Mouse (Mus musculus) thymus, postnatal 25 days (tissue): ENCODE measurements around the gene Dot1l.

Source experiments
- DNase-seq: peaks from one replicate; pipeline ENCODE4 v3.0.0; 2022

Dot1l gene

GRCm38 (mm10) chr10:80838346-80838912 is 83.4 kb downstream of the Dot1l start:
- DNase-seq: no peak

GRCm38 (mm10) chr10:80839848-80840247 is 84.8 kb downstream of the Dot1l start:
- DNase-seq: no peak

GRCm38 (mm10) chr10:80841685-80842084 is 86.7 kb downstream of the Dot1l start:
- DNase-seq: no peak

- DNase-seq: no peak
Observed at GRCm38 (mm10) chr10:80842334-80842733, 87.3 kb downstream of the Dot1l start.

- DNase-seq: no peak
Observed at GRCm38 (mm10) chr10:80843087-80843930, 88.3 kb downstream of the Dot1l start.

GRCm38 (mm10) chr10:80843931-80844547 is 89.0 kb downstream of the Dot1l start, which contains the start of gene Lingo3:
Lingo3 (minus strand) TSS chr10:80844039.
- no peak for DNase-seq
